Mouse (Mus musculus): ENCODE results near the gene Cited4. TPM values are rescaled to one million over a fixed set of nuclear protein-coding genes. Genes with fewer than 3 reads are reported as not detected.

The Cited4 gene
- polyA plus RNA-seq, 1 experiment from 2014 or later, result 0.79 TPM

GRCm38 (mm10) chr4:120671046-120671445 is 4.7 kb downstream of the Cited4 start:
- no peak for ATAC-seq
- Histone ChIP-seq H3K27me3 (replicated peaks; ENCODE audit: control insufficient read depth, insufficient read depth, low read length) (peaks cover 9% of the 10 kb centered on the region; the same call in 1 of the 2 replicates), H3K9me3 (ENCODE audit: control insufficient read depth, low read length) (no peaks in the 10 kb centered on the region), H3K36me3 (ENCODE audit: control insufficient read depth, insufficient read depth) (no peaks in the 10 kb centered on the region), H3K4me3 (replicated peaks; ENCODE audit: low read length) (no peak overlapping the region), H3K4me1 (replicated peaks; ENCODE audit: control insufficient read depth, insufficient read depth, low read length) (peaks cover 13% of the 10 kb centered on the region), H3K9ac (replicated peaks; ENCODE audit: low read depth, low read length) (no peak overlapping the region), H3K27ac (ENCODE audit: low read length) (no peak overlapping the region), H3K4me2 (ENCODE audit: low read length) (no peak overlapping the region)
- WGBS, result 27% methylated on average over 12 of the region's 12 CpGs

- H3K4me1 ChIP-seq (replicated peaks; ENCODE audit: control insufficient read depth, insufficient read depth, low read length), result no peaks in the 10 kb centered on the region
- no peak overlapping the region for H3K4me3 ChIP-seq (replicated peaks; ENCODE audit: low read length)
- 87% methylated on average over 3 of the region's 3 CpGs for WGBS
- H3K27me3 ChIP-seq (replicated peaks; ENCODE audit: control insufficient read depth, insufficient read depth, low read length), result no peaks in the 10 kb centered on the region
- H3K27ac ChIP-seq (ENCODE audit: low read length), result no peak overlapping the region
- no peak for ATAC-seq
- no peaks in the 10 kb centered on the region for H3K9me3 ChIP-seq (ENCODE audit: control insufficient read depth, low read length)
- no peaks in the 10 kb centered on the region for H3K36me3 ChIP-seq (ENCODE audit: control insufficient read depth, insufficient read depth)
- no peak overlapping the region for H3K4me2 ChIP-seq (ENCODE audit: low read length)
- no peak overlapping the region for H3K9ac ChIP-seq (replicated peaks; ENCODE audit: low read depth, low read length)
Observed at GRCm38 (mm10) chr4:120673606-120674005, 7.2 kb downstream of the Cited4 start.

- H3K9ac ChIP-seq (replicated peaks; ENCODE audit: low read depth, low read length), result no peak overlapping the region
- no peak overlapping the region for H3K27ac ChIP-seq (ENCODE audit: low read length)
- no peaks in the 10 kb centered on the region for H3K4me1 ChIP-seq (replicated peaks; ENCODE audit: control insufficient read depth, insufficient read depth, low read length)
- H3K36me3 ChIP-seq (ENCODE audit: control insufficient read depth, insufficient read depth), result no peaks in the 10 kb centered on the region
- no peak overlapping the region for H3K4me3 ChIP-seq (replicated peaks; ENCODE audit: low read length)
- H3K9me3 ChIP-seq (ENCODE audit: control insufficient read depth, low read length), result no peaks in the 10 kb centered on the region
- 78% methylated on average over 8 of the region's 8 CpGs for WGBS
- no peak overlapping the region for H3K4me2 ChIP-seq (ENCODE audit: low read length)
- ATAC-seq, result no peak
- no peaks in the 10 kb centered on the region for H3K27me3 ChIP-seq (replicated peaks; ENCODE audit: control insufficient read depth, insufficient read depth, low read length)
Observed at GRCm38 (mm10) chr4:120674775-120675451, 8.5 kb downstream of the Cited4 start.

GRCm38 (mm10) chr4:120675640-120676039 is 9.3 kb downstream of the Cited4 start:
- Histone ChIP-seq H3K27me3 (replicated peaks; ENCODE audit: control insufficient read depth, insufficient read depth, low read length) (no peaks in the 10 kb centered on the region), H3K27ac (ENCODE audit: low read length) (no peak overlapping the region), H3K4me1 (replicated peaks; ENCODE audit: control insufficient read depth, insufficient read depth, low read length) (no peaks in the 10 kb centered on the region), H3K36me3 (ENCODE audit: control insufficient read depth, insufficient read depth) (no peaks in the 10 kb centered on the region), H3K4me3 (replicated peaks; ENCODE audit: low read length) (no peak overlapping the region), H3K9me3 (ENCODE audit: control insufficient read depth, low read length) (no peaks in the 10 kb centered on the region), H3K4me2 (ENCODE audit: low read length) (no peak overlapping the region), H3K9ac (replicated peaks; ENCODE audit: low read depth, low read length) (no peak overlapping the region)
- 67% methylated on average over 2 of the region's 2 CpGs for WGBS
- ATAC-seq, result no peak

- Histone ChIP-seq H3K27me3 (replicated peaks; ENCODE audit: control insufficient read depth, insufficient read depth, low read length) (no peaks in the 10 kb centered on the region), H3K27ac (ENCODE audit: low read length) (no peak overlapping the region), H3K9me3 (ENCODE audit: control insufficient read depth, low read length) (no peaks in the 10 kb centered on the region), H3K4me3 (replicated peaks; ENCODE audit: low read length) (no peak overlapping the region), H3K4me2 (ENCODE audit: low read length) (no peak overlapping the region), H3K9ac (replicated peaks; ENCODE audit: low read depth, low read length) (no peak overlapping the region), H3K4me1 (replicated peaks; ENCODE audit: control insufficient read depth, insufficient read depth, low read length) (no peaks in the 10 kb centered on the region), H3K36me3 (ENCODE audit: control insufficient read depth, insufficient read depth) (no peaks in the 10 kb centered on the region)
- WGBS, result 60% methylated on average over 7 of the region's 7 CpGs
- no peak for ATAC-seq
Observed at GRCm38 (mm10) chr4:120680953-120681352, 14.6 kb downstream of the Cited4 start.

- H3K4me3 ChIP-seq (replicated peaks; ENCODE audit: low read length), result no peak overlapping the region
Observed at GRCm38 (mm10) chr4:120682168-120682567, 15.8 kb downstream of the Cited4 start.

GRCm38 (mm10) chr4:120683278-120683997 is 17.1 kb downstream of the Cited4 start:
- Histone ChIP-seq H3K27ac (ENCODE audit: low read length) (no peak overlapping the region), H3K4me3 (replicated peaks; ENCODE audit: low read length) (no peak overlapping the region), H3K4me2 (ENCODE audit: low read length) (no peak overlapping the region), H3K4me1 (replicated peaks; ENCODE audit: control insufficient read depth, insufficient read depth, low read length) (no peaks in the 10 kb centered on the region), H3K27me3 (replicated peaks; ENCODE audit: control insufficient read depth, insufficient read depth, low read length) (no peaks in the 10 kb centered on the region), H3K9me3 (ENCODE audit: control insufficient read depth, low read length) (no peaks in the 10 kb centered on the region), H3K9ac (replicated peaks; ENCODE audit: low read depth, low read length) (no peak overlapping the region), H3K36me3 (ENCODE audit: control insufficient read depth, insufficient read depth) (no peaks in the 10 kb centered on the region)
- 59% methylated on average over 9 of the region's 9 CpGs for WGBS
- ATAC-seq, result no peak

More at GRCm38 (mm10) chr4:120682168-120682567, 15.8 kb downstream of the Cited4 start:
- WGBS, result 29% methylated on average over 10 of the region's 10 CpGs
- Histone ChIP-seq H3K36me3 (ENCODE audit: control insufficient read depth, insufficient read depth) (no peaks in the 10 kb centered on the region), H3K4me2 (ENCODE audit: low read length) (no peak overlapping the region), H3K9me3 (ENCODE audit: control insufficient read depth, low read length) (no peaks in the 10 kb centered on the region), H3K27me3 (replicated peaks; ENCODE audit: control insufficient read depth, insufficient read depth, low read length) (no peaks in the 10 kb centered on the region), H3K27ac (ENCODE audit: low read length) (no peak overlapping the region), H3K9ac (replicated peaks; ENCODE audit: low read depth, low read length) (no peak overlapping the region), H3K4me1 (replicated peaks; ENCODE audit: control insufficient read depth, insufficient read depth, low read length) (no peaks in the 10 kb centered on the region)
- ATAC-seq, result no peak

- no peaks in the 10 kb centered on the region for H3K36me3 ChIP-seq (ENCODE audit: control insufficient read depth, insufficient read depth)
- H3K27me3 ChIP-seq (replicated peaks; ENCODE audit: control insufficient read depth, insufficient read depth, low read length), result no peaks in the 10 kb centered on the region
- H3K9me3 ChIP-seq (ENCODE audit: control insufficient read depth, low read length), result no peaks in the 10 kb centered on the region
- no peak overlapping the region for H3K9ac ChIP-seq (replicated peaks; ENCODE audit: low read depth, low read length)
- whole genome bisulfite sequencing, result 54% methylated on average over 6 of the region's 6 CpGs
- ATAC-seq, result no peak
- H3K4me3 ChIP-seq (replicated peaks; ENCODE audit: low read length), result no peak overlapping the region
- no peak overlapping the region for H3K4me2 ChIP-seq (ENCODE audit: low read length)
- H3K4me1 ChIP-seq (replicated peaks; ENCODE audit: control insufficient read depth, insufficient read depth, low read length), result no peaks in the 10 kb centered on the region
- no peak overlapping the region for H3K27ac ChIP-seq (ENCODE audit: low read length)
Observed at GRCm38 (mm10) chr4:120687282-120687681, 20.9 kb downstream of the Cited4 start.

- Histone ChIP-seq H3K4me2 (ENCODE audit: low read length) (no peak overlapping the region), H3K4me1 (replicated peaks; ENCODE audit: control insufficient read depth, insufficient read depth, low read length) (no peaks in the 10 kb centered on the region), H3K27ac (ENCODE audit: low read length) (no peak overlapping the region), H3K27me3 (replicated peaks; ENCODE audit: control insufficient read depth, insufficient read depth, low read length) (0 out of 2 replicates have a peak, but pooled peaks cover 3% of the 10 kb centered on the region), H3K4me3 (replicated peaks; ENCODE audit: low read length) (no peak overlapping the region), H3K9ac (replicated peaks; ENCODE audit: low read depth, low read length) (no peak overlapping the region), H3K36me3 (ENCODE audit: control insufficient read depth, insufficient read depth) (no peaks in the 10 kb centered on the region), H3K9me3 (ENCODE audit: control insufficient read depth, low read length) (no peaks in the 10 kb centered on the region)
- whole genome bisulfite sequencing, result 75% methylated on average over 6 of the region's 6 CpGs
- ATAC-seq, result no peak
Observed at GRCm38 (mm10) chr4:120689317-120689716, 22.9 kb downstream of the Cited4 start.

All from forebrain, embryonic 16.5 days (tissue).